Mouse (Mus musculus) midbrain, embryonic 13.5 days (tissue): ENCODE data around the gene Ccnb1ip1. TPM values are rescaled to one million over a fixed set of nuclear protein-coding genes. Genes with fewer than 3 reads are reported as not detected.

Experiments used
- ATAC-seq: fragments of 200-750 bp; cut with Nextera tagmentation; 2 replicates; pipeline ENCODE4 v1.8.0; 2017; ENCODE audit warnings: mild to moderate bottlenecking, moderate TSS enrichment, moderate library complexity
- H3K27ac ChIP-seq: fragments of 300-500 bp; sonication (generic); 2 replicates; pipeline ENCODE4 v1.5.1; 2015; ENCODE audit warnings: inconsistent platforms, mild to moderate bottlenecking, moderate library complexity
- H3K27me3 ChIP-seq: fragments of 300-500 bp; sonication (generic); 2 replicates; pipeline ENCODE4 v1.6.1; 2015; ENCODE audit warnings: mild to moderate bottlenecking, inconsistent platforms
- H3K36me3 ChIP-seq: fragments of 300-500 bp; sonication (generic); 2 replicates; pipeline ENCODE4 v1.6.1; 2015; ENCODE audit warnings: mild to moderate bottlenecking, inconsistent platforms
- H3K4me1 ChIP-seq: fragments of 300-500 bp; sonication (generic); replicated peaks from 2 replicates; pipeline ENCODE4 v1.6.1; 2015; ENCODE audit warnings: inconsistent platforms
- H3K4me2 ChIP-seq: fragments of 300-500 bp; sonication (generic); replicated peaks from 2 replicates; pipeline ENCODE4 v1.6.1; 2015; ENCODE audit warnings: moderate library complexity, mild to moderate bottlenecking, inconsistent platforms
- H3K4me3 ChIP-seq: fragments of 300-500 bp; sonication (generic); replicated peaks from 2 replicates; pipeline ENCODE4 v1.5.1; 2015; ENCODE audit warnings: mild to moderate bottlenecking, inconsistent platforms
- H3K9ac ChIP-seq: fragments of 300-500 bp; sonication (generic); replicated peaks from 2 replicates; pipeline ENCODE4 v1.6.1; 2015; ENCODE audit warnings: mild to moderate bottlenecking, inconsistent platforms
- H3K9me3 ChIP-seq: fragments of 300-500 bp; sonication (generic); 2 replicates; pipeline ENCODE4 v1.6.1; 2016; ENCODE audit warnings: mild to moderate bottlenecking, inconsistent platforms
- WGBS: fragments of 180-500 bp; shearing (Covaris S2); methylation state at CpG from one replicate; pipeline ENCODE4 v1.1.7; 2015; 5-methylcytosine and 5-hydroxymethylcytosine counted together
- polyA plus RNA-seq: library from polyadenylated mRNA; unstranded; fragments of >200 nt; fragmentation: Nextera tagmentation; extraction: Ambion mirVana; gene quantifications from 2 replicates; pipeline ENCODE4 v1.2.1, GENCODE M21; 2015

Ccnb1ip1 gene
- polyA plus RNA-seq, 1 experiment from 2014 or later = 0.11 TPM

DNA sequence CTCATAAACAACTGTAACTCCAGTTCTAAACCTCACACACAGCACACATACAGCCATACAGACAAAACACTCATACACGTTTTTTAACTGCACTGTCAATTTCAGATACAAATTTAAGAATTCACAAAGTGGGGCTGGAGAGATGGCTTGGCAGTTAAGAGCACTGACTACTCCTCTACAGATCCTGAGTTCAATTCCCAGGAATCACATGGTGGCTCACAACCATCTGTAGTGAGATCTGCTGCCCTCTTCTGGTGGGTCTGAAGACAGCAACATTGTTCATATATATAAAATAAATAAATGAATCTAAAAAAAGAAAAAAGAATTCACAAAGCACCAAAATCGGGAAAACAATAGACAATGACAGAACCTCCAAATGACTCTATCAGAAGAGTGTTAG, 36.2 kb downstream of the Ccnb1ip1 start:
- Histone ChIP-seq H3K4me1 (no peaks in the 10 kb centered on the region), H3K36me3 (peaks cover 83% of the 10 kb centered on the region), H3K9ac (no peak overlapping the region), H3K27ac (no peak overlapping the region), H3K4me2 (no peak overlapping the region), H3K9me3 (no peaks in the 10 kb centered on the region), H3K4me3 (no peak overlapping the region), H3K27me3 (no peaks in the 10 kb centered on the region)
- no peak for ATAC-seq
- WGBS = 90% methylated on average over 2 of the region's 2 CpGs

DNA sequence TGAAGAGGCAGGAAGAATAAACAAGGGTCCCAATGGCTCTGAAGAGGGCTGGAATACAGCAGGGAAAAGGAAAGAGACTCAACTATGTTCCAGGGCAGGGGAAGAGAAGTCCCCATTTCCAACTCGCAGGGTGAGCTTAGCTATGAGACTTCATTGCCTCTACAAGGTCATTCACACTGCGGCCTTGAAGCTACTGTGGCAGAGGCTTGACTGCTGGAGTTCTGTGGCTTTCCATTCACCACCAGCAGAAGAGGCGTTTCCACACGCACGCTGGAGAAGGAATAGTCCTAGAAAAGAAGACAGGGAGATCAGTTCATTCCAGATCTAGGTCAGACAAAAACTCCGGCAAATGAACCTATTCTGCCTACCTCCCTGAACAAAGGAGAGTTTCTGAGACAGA, 41.8 kb downstream of the Ccnb1ip1 start:
- Histone ChIP-seq H3K36me3 (peaks cover 65% of the 10 kb centered on the region), H3K4me3 (no peak overlapping the region), H3K27me3 (no peaks in the 10 kb centered on the region), H3K4me2 (no peak overlapping the region), H3K9me3 (no peaks in the 10 kb centered on the region), H3K4me1 (no peaks in the 10 kb centered on the region), H3K27ac (no peak overlapping the region), H3K9ac (no peak overlapping the region)
- WGBS = 97% methylated on average over 6 of the region's 6 CpGs
- no peak for ATAC-seq

DNA sequence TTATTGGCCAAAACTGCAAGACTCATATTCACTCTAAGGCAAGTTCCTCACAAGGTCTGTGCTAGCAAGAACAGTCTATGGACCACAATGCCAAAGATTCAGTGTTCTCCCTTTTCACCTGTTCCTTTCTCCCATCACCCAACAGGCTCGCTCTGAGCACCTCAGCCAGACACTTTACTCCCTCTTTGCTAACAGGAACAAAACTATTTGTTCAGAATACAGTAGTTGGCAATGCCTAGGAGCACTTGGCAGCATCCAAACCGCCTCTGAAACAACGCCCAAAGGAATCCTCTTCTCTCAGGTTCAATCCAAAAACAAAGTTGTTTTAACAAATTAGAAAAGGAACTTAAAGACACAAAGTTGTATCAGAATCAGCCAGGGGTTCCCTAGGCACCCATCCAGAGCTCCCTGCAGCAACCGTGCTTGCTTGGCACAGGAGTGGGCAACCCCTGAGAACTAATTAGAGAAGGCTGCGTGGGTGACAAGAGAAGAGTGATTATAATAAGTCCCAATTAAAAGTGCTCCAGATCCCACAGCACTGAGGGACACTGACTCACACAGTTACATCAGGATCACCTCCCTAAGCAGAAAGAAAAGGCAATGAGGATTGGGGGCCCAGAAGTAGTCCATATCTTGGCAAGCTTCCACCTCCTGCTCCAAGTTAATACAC, 49.0 kb downstream of the Ccnb1ip1 start:
- Histone ChIP-seq H3K9me3 (no peaks in the 10 kb centered on the region), H3K4me2 (no peak overlapping the region), H3K4me3 (no peak overlapping the region), H3K4me1 (no peaks in the 10 kb centered on the region), H3K36me3 (peaks cover 8% of the 10 kb centered on the region), H3K9ac (no peak overlapping the region), H3K27ac (no peak overlapping the region), H3K27me3 (no peaks in the 10 kb centered on the region)
- 80% methylated on average over 5 of the region's 5 CpGs for WGBS
- no peak for ATAC-seq

GRCm38 (mm10) chr14:50744994-50745393, 62.5 kb downstream of the Ccnb1ip1 start, which contains the start of gene Olfr749:
TSS of gene Olfr749 (minus strand) at chr14:50745094.
- Histone ChIP-seq H3K27ac (no peak within 1 kb of the TSS), H3K4me1 (no peaks in the 10 kb centered on the region), H3K27me3 (no peaks in the 10 kb centered on the region), H3K4me3 (no peak within 1 kb of the TSS), H3K36me3 (no peaks in the 10 kb centered on the region), H3K9ac (no peak within 1 kb of the TSS), H3K4me2 (no peak within 1 kb of the TSS), H3K9me3 (no peaks in the 10 kb centered on the region)
- ATAC-seq = no peak

DNA sequence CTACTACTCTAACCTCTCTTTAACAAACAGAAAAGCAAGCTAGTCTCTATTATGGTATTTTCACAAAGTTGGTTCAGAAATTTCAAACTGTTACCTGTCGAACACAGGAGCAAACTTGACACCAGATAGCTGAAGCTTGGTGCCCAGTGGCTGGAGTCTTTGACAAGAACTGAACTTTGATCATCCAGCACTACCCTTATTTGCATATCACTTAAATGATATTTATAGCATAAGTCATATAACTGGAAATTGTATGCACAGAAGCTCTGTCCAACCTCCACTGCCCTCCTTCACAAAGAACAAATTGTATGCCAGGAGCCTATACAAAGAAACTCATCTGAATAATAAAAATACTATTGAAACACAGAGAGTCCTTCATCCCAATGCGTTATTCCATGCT, 65.9 kb downstream of the Ccnb1ip1 start:
- Histone ChIP-seq H3K4me3 (no peak overlapping the region), H3K4me1 (no peaks in the 10 kb centered on the region), H3K9me3 (no peaks in the 10 kb centered on the region), H3K4me2 (no peak overlapping the region), H3K27ac (no peak overlapping the region), H3K36me3 (no peaks in the 10 kb centered on the region), H3K9ac (no peak overlapping the region), H3K27me3 (no peaks in the 10 kb centered on the region)
- 68% methylated on average over 2 of the region's 2 CpGs for WGBS
- no peak for ATAC-seq

DNA sequence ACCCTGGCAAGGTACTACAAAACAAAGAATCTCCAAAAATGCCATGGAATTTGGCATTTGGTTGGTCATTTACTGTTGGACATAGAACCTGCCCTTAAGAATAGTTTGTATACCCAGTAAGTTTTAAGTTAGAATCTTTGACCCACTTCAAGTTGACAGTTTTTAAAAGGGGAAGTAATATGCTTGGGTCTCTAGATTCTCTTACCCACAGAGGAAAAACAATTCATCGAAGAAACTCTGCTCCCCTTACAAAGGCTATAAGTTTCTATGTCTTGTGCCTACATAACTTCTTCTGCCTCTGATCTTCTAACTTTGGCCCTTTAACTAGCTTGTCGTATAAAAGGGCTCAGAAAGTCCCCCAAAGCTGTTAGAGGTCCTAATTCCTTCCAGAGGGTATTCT, 67.2 kb downstream of the Ccnb1ip1 start:
- Histone ChIP-seq H3K36me3 (no peaks in the 10 kb centered on the region), H3K4me1 (no peaks in the 10 kb centered on the region), H3K4me2 (no peak overlapping the region), H3K9me3 (no peaks in the 10 kb centered on the region), H3K4me3 (no peak overlapping the region), H3K9ac (no peak overlapping the region), H3K27ac (no peak overlapping the region), H3K27me3 (no peaks in the 10 kb centered on the region)
- WGBS = 79% methylated on average over 2 of the region's 2 CpGs
- ATAC-seq = no peak

Other genes starting within 250 kb of the Ccnb1ip1 start
- not detected in 2 replicates for gene Olfr744, start 192.9 kb downstream of the Ccnb1ip1 start, polyA plus RNA-seq
- gene Olfr745, start 168.3 kb downstream of the Ccnb1ip1 start, polyA plus RNA-seq = not detected in 2 replicates
- gene Olfr746, start 160.6 kb downstream of the Ccnb1ip1 start, polyA plus RNA-seq = not detected in 2 replicates
- not detected in 2 replicates for gene Olfr747, start 114.5 kb downstream of the Ccnb1ip1 start, polyA plus RNA-seq
- not detected in 2 replicates for gene Olfr748, start 100.4 kb downstream of the Ccnb1ip1 start, polyA plus RNA-seq
- gene Olfr749, start 62.6 kb downstream of the Ccnb1ip1 start, polyA plus RNA-seq = not detected in 2 replicates
- 130 and 136 TPM in 2 replicates for gene Ttc5, start 22.2 kb downstream of the Ccnb1ip1 start, polyA plus RNA-seq
- gene Parp2, start 109 bp upstream of the Ccnb1ip1 start, polyA plus RNA-seq = 48.4 and 50.6 TPM in 2 replicates
- gene Tep1, start 62.8 kb upstream of the Ccnb1ip1 start, polyA plus RNA-seq = 2.7 and 4.5 TPM in 2 replicates
- 0.52 and 0.65 TPM in 2 replicates for gene Klhl33, start 89.8 kb upstream of the Ccnb1ip1 start, polyA plus RNA-seq
- gene Osgep, start 117.2 kb upstream of the Ccnb1ip1 start, polyA plus RNA-seq = 127 and 130 TPM in 2 replicates
- gene Apex1, start 117.2 kb upstream of the Ccnb1ip1 start, polyA plus RNA-seq = 279 and 280 TPM in 2 replicates
- 78.9 and 85.3 TPM in 2 replicates for gene Pip4p1, start 123.1 kb upstream of the Ccnb1ip1 start, polyA plus RNA-seq
- gene Pnp, start 123.3 kb upstream of the Ccnb1ip1 start, polyA plus RNA-seq = 29.1 and 31.1 TPM in 2 replicates
- gene Gm49342, start 136.8 kb upstream of the Ccnb1ip1 start, polyA plus RNA-seq = not detected in 2 replicates
- gene Pnp2, start 148.3 kb upstream of the Ccnb1ip1 start, polyA plus RNA-seq = 0.23 and 0.55 TPM in 2 replicates
- gene Rnase10, start 200.0 kb upstream of the Ccnb1ip1 start, polyA plus RNA-seq = not detected in 2 replicates
- gene Rnase9, start 234.1 kb upstream of the Ccnb1ip1 start, polyA plus RNA-seq = not detected in 2 replicates
- gene Rnase11, start 242.4 kb upstream of the Ccnb1ip1 start, polyA plus RNA-seq = not detected in 2 replicates
- not detected in 2 replicates for gene Rnase12, start 249.9 kb upstream of the Ccnb1ip1 start, polyA plus RNA-seq